Mouse (Mus musculus): ENCODE measurements around the gene Hoxd10. TPM values are rescaled to one million over a fixed set of nuclear protein-coding genes. Genes with fewer than 3 reads are reported as not detected.

Hoxd10 gene
- total and polyA plus RNA-seq, 2 experiments: not detected

DNA sequence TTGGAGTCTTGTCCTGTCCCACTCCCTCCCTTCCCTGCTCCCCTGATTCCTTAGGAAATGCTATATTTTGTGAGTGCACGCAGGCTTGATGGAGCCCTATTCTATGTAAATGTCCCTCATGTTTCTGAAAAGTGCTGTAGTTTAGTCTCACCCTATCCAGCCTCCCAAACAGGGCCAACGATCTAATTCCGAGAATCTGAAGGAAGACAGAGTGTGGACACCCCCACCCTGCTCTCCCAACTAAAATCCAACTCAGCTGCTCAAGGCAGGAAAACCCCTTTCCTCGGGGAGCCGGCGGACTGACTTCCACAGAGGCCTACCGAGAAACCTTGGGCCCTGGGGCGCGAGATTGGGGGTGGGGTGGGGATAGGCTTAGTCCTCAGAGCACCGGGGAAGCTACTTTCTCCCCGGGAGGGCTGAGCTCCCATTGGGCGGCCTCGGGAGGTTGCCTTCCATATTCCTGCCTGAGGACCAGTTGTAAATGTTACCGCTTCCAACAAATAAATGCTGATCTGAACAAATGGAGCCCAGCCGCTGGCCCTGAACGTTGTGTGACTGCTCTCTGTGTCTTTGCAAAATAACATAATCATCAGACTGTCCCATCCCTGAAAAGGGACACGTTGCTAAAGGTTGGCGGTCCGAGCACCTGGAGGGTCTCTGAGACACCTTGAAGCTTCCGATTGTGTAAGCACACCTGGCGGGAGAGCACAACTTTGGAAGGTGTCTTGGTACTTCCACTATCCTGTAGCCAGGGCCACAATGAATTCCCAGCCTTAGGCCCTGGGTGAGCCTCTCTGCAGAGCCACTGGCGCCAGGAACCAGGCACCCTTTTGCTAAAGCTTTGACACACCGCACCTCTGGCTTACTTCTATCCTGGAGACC is 8.2 kb downstream of the Hoxd10 start:
- no peak overlapping the region for H3K27ac ChIP-seq (replicated peaks; ENCODE audit: insufficient read depth, low read depth, low read length)
- no peak overlapping the region for H3K9ac ChIP-seq (ENCODE audit: low read depth, low read length)
- no peak for DNase-seq (ENCODE audit: extremely low read depth, low read depth, low spot score)
- no peaks in the 10 kb centered on the region for H3K79me2 ChIP-seq (ENCODE audit: control insufficient read depth, insufficient read depth, low read length)
- H3K27me3 ChIP-seq (ENCODE audit: control insufficient read depth, insufficient read depth, low read length): peaks cover 46% of the 10 kb centered on the region
- 12% methylated on average over 23 of the region's 23 CpGs for WGBS
- 0 out of 2 replicates have a peak, but pooled peaks cover 1% of the 10 kb centered on the region for H3K4me1 ChIP-seq (ENCODE audit: control insufficient read depth, insufficient read depth, low read length)
- TF ChIP-seq POLR2A (IDR thresholded peaks at IDR 0.05; ENCODE audit: extremely low read depth, insufficient read depth, low read length): no peak
- no peak for TF ChIP-seq CTCF (IDR thresholded peaks at IDR 0.05; ENCODE audit: low read depth, low read length)
- H3K4me3 ChIP-seq (ENCODE audit: insufficient read depth, low read depth, low read length): no peak overlapping the region
- no peaks in the 10 kb centered on the region for H3K36me3 ChIP-seq (ENCODE audit: control insufficient read depth, insufficient read depth, low read length)

DNA sequence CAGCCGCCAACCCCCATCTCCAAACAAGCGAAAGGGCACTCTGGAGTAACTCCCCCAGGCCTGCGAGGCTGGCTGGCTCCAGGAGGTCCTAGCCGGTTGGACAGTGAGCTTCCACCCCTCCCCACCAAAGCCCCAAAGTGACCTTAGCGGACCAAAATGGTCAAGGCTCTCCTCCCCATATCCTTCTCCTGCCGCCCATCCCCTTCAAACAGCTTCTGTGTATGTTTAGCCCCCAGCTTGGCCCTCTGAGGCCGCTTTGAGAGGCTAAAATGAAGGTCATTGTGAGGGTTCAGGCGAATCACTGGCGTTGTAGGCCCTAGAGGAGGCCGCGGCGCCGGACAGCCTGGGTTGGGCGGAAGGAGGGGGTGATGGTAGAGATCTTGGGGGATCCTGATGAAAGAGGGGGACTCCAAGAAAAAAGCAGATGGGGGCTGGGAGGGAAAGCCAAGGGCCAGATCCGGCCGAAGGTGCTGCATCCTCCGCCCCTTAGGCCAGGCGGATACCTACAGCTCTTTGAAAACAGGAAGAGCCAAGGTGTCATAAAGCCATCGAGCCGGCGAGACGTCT is 8.9 kb downstream of the Hoxd10 start:
- H3K27me3 ChIP-seq (ENCODE audit: control insufficient read depth, insufficient read depth, low read length): peaks cover 53% of the 10 kb centered on the region

DNA sequence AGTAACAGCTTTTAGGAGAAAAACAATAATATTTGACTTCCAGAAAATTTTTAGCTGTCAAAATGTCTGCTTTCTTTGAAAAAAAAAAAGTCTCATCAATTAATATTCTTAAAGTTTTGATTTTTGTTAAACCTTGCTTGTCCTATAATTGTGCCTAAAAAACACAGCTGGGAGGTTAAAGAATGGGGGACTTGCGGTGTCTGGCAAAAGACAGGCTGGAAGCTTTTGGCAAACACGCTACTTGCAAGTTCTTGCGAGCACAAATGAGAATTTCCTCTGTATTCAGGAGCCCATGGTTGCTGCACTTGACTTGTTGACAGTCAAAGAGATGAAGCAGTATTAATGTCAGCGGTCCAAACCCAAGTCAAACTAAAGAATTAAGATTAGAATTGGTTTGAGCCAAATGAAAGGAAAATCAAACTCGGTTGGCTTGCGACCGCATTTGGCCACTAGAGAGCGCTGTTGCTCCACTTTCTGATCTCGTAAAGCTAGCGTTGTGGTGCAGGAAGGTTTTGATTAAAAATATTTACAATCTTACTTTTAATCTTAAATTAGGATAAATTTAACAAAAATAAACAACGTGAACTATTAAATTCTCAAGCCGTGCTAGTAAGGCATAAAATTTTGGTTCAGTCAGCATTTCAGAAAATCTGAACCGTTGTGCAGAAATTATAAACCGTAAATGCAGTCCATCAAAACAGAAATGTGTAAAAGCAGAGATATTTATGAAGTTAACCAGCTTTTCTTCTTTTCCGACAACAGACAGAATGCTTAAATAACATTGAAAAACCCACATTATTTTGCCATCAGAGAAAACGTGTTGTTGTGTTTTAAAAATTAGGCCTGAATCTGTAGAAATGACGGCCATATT is 10.5 kb downstream of the Hoxd10 start:
- no peaks in the 10 kb centered on the region for H3K79me2 ChIP-seq (ENCODE audit: control insufficient read depth, insufficient read depth, low read length)
- WGBS: 16% methylated on average over 17 of the region's 17 CpGs
- H3K4me3 ChIP-seq (ENCODE audit: insufficient read depth, low read depth, low read length): no peak overlapping the region
- 0 out of 2 replicates have a peak, but pooled peaks cover 1% of the 10 kb centered on the region for H3K4me1 ChIP-seq (ENCODE audit: control insufficient read depth, insufficient read depth, low read length)
- H3K27ac ChIP-seq (replicated peaks; ENCODE audit: insufficient read depth, low read depth, low read length): no peak overlapping the region
- no peaks in the 10 kb centered on the region for H3K36me3 ChIP-seq (ENCODE audit: control insufficient read depth, insufficient read depth, low read length)
- peak; percentile 48 for DNase-seq (ENCODE audit: extremely low read depth, low read depth, low spot score)
- TF ChIP-seq CTCF (IDR thresholded peaks at IDR 0.05; ENCODE audit: low read depth, low read length) (peak; percentile 76; the same call in 1 of the 2 replicates), POLR2A (IDR thresholded peaks at IDR 0.05; ENCODE audit: extremely low read depth, insufficient read depth, low read length) (no peak)
- H3K27me3 ChIP-seq (ENCODE audit: control insufficient read depth, insufficient read depth, low read length): peaks cover 50% of the 10 kb centered on the region
- no peak overlapping the region for H3K9ac ChIP-seq (ENCODE audit: low read depth, low read length)

More for the DNA sequence above, 8.9 kb downstream of the Hoxd10 start:
- Histone ChIP-seq H3K9ac (ENCODE audit: low read depth, low read length) (no peak overlapping the region), H3K27ac (replicated peaks; ENCODE audit: insufficient read depth, low read depth, low read length) (no peak overlapping the region), H3K36me3 (ENCODE audit: control insufficient read depth, insufficient read depth, low read length) (no peaks in the 10 kb centered on the region), H3K4me1 (ENCODE audit: control insufficient read depth, insufficient read depth, low read length) (0 out of 2 replicates have a peak, but pooled peaks cover 1% of the 10 kb centered on the region), H3K79me2 (ENCODE audit: control insufficient read depth, insufficient read depth, low read length) (no peaks in the 10 kb centered on the region), H3K4me3 (ENCODE audit: insufficient read depth, low read depth, low read length) (no peak overlapping the region)
- WGBS: 13% methylated on average over 22 of the region's 22 CpGs
- DNase-seq (ENCODE audit: extremely low read depth, low read depth, low spot score): no peak
- TF ChIP-seq POLR2A (IDR thresholded peaks at IDR 0.05; ENCODE audit: extremely low read depth, insufficient read depth, low read length): no peak
- TF ChIP-seq CTCF (IDR thresholded peaks at IDR 0.05; ENCODE audit: low read depth, low read length): no peak

DNA sequence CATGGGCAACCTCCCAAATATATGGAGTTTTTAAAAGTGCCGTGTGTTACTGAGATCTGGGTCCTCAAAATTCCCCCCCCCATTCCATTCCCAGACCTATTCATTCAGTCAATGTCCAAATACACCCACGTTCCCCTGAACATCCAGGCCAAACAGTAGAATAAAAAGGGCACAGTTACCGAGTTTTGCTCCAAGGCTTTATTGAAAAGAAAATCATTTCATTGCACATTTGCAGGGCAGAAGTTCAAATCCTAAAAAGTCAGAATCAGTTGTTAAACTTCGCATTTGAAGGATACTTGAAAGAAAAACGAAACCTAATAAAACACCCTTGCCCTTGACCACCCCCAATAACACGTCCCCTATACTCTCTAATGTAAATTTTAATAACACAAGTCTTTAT is 11.1 kb downstream of the Hoxd10 start:
- peaks cover 51% of the 10 kb centered on the region for H3K27me3 ChIP-seq (ENCODE audit: control insufficient read depth, insufficient read depth, low read length)
- DNase-seq (ENCODE audit: extremely low read depth, low read depth, low spot score): no peak

DNA sequence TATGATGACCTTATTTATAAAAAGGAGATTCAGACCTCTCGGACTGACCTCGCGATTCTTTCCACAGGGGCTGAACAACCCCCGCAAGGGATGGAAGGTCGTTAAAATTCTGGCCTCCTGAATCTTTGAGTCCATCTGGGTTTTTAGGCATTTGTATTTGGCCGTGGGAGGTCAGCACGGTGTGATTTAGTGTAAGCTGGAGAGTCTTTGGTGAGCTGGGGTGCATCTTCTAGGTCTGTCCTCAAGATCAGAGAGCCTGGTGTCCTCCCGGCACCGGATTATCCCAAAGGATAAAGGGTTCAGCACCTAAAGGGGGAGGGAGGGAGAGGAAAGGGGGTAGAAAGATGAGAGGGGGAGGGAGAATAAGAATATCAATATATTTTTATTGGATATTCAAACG is 11.6 kb downstream of the Hoxd10 start:
- H3K27me3 ChIP-seq (ENCODE audit: control insufficient read depth, insufficient read depth, low read length): peaks cover 46% of the 10 kb centered on the region

More for the DNA sequence above, 11.1 kb downstream of the Hoxd10 start:
- TF ChIP-seq CTCF (IDR thresholded peaks at IDR 0.05; ENCODE audit: low read depth, low read length) (no peak), POLR2A (IDR thresholded peaks at IDR 0.05; ENCODE audit: extremely low read depth, insufficient read depth, low read length) (no peak)
- no peak overlapping the region for H3K4me3 ChIP-seq (ENCODE audit: insufficient read depth, low read depth, low read length)
- 30% methylated on average over 6 of the region's 6 CpGs for WGBS
- no peaks in the 10 kb centered on the region for H3K36me3 ChIP-seq (ENCODE audit: control insufficient read depth, insufficient read depth, low read length)
- no peak overlapping the region for H3K9ac ChIP-seq (ENCODE audit: low read depth, low read length)
- H3K27ac ChIP-seq (replicated peaks; ENCODE audit: insufficient read depth, low read depth, low read length): no peak overlapping the region
- 0 out of 2 replicates have a peak, but pooled peaks cover 1% of the 10 kb centered on the region for H3K4me1 ChIP-seq (ENCODE audit: control insufficient read depth, insufficient read depth, low read length)
- H3K79me2 ChIP-seq (ENCODE audit: control insufficient read depth, insufficient read depth, low read length): no peaks in the 10 kb centered on the region

More for the DNA sequence above, 11.6 kb downstream of the Hoxd10 start:
- Histone ChIP-seq H3K27ac (replicated peaks; ENCODE audit: insufficient read depth, low read depth, low read length) (no peak overlapping the region), H3K9ac (ENCODE audit: low read depth, low read length) (no peak overlapping the region), H3K4me3 (ENCODE audit: insufficient read depth, low read depth, low read length) (no peak overlapping the region), H3K36me3 (ENCODE audit: control insufficient read depth, insufficient read depth, low read length) (no peaks in the 10 kb centered on the region), H3K4me1 (ENCODE audit: control insufficient read depth, insufficient read depth, low read length) (no peaks in the 10 kb centered on the region), H3K79me2 (ENCODE audit: control insufficient read depth, insufficient read depth, low read length) (no peaks in the 10 kb centered on the region)
- WGBS: 11% methylated on average over 10 of the region's 10 CpGs
- TF ChIP-seq POLR2A (IDR thresholded peaks at IDR 0.05; ENCODE audit: extremely low read depth, insufficient read depth, low read length) (no peak), CTCF (IDR thresholded peaks at IDR 0.05; ENCODE audit: low read depth, low read length) (no peak)
- DNase-seq (ENCODE audit: extremely low read depth, low read depth, low spot score): no peak
